Mouse (Mus musculus) neural tube, embryonic 11.5 days (tissue): ENCODE data around the gene Slc7a1. TPM values are rescaled to one million over a fixed set of nuclear protein-coding genes. Genes with fewer than 3 reads are reported as not detected.

Experiments used
- ATAC-seq: fragments of 200-750 bp; cut with Nextera tagmentation; 2 replicates; pipeline ENCODE4 v1.8.0; 2017; ENCODE audit warnings: moderate number of reproducible peaks, mild to moderate bottlenecking, moderate TSS enrichment, moderate library complexity; ENCODE audit not compliant: insufficient read depth, low FRiP score, low TSS enrichment
- DNase-seq: peaks from one replicate; pipeline ENCODE4 v3.0.0-alpha.2; 2015; ENCODE audit warnings: low spot score
- H3K27ac ChIP-seq: fragments of 300-500 bp; sonication (generic); 2 replicates; pipeline ENCODE4 v1.5.1; 2014; ENCODE audit warnings: low read depth, mild to moderate bottlenecking, low read length
- H3K27me3 ChIP-seq: fragments of 300-500 bp; sonication (generic); 2 replicates; pipeline ENCODE4 v1.6.1; 2014; ENCODE audit warnings: mild to moderate bottlenecking, low read length, mixed read lengths; ENCODE audit not compliant: control insufficient read depth, insufficient read depth
- H3K36me3 ChIP-seq: fragments of 300-500 bp; sonication (generic); 2 replicates; pipeline ENCODE4 v1.6.1; 2014; ENCODE audit warnings: mild to moderate bottlenecking, low read length, moderate library complexity, mixed read lengths; ENCODE audit not compliant: control insufficient read depth, insufficient read depth
- H3K4me1 ChIP-seq: fragments of 300-500 bp; sonication (generic); 2 replicates; pipeline ENCODE4 v1.6.1; 2014; ENCODE audit warnings: low read length, mixed read lengths; ENCODE audit not compliant: control insufficient read depth, insufficient read depth
- H3K4me2 ChIP-seq: fragments of 300-500 bp; sonication (generic); 2 replicates; pipeline ENCODE4 v1.6.1; 2014; ENCODE audit warnings: low read depth, mild to moderate bottlenecking, moderate library complexity
- H3K4me3 ChIP-seq: fragments of 300-500 bp; sonication (generic); 2 replicates; pipeline ENCODE4 v1.5.1; 2014; ENCODE audit warnings: low read depth, low read length
- H3K9ac ChIP-seq: fragments of 300-500 bp; sonication (generic); 2 replicates; pipeline ENCODE4 v1.6.1; 2014; ENCODE audit warnings: mild to moderate bottlenecking, low read length
- H3K9me3 ChIP-seq: fragments of 300-500 bp; sonication (generic); 2 replicates; pipeline ENCODE4 v1.6.1; 2016; ENCODE audit warnings: low read length; ENCODE audit not compliant: control insufficient read depth
- WGBS: fragments of 180-500 bp; shearing (Covaris S2); extraction: QIAGEN DNeasy Blood & Tissue Kit; methylation state at CpG from one replicate; pipeline ENCODE4 v1.1.7; 2014; 5-methylcytosine and 5-hydroxymethylcytosine counted together
- polyA plus RNA-seq: library from polyadenylated mRNA; unstranded; fragments of >200 nt; fragmentation: Nextera tagmentation; extraction: Ambion mirVana; gene quantifications from 2 replicates; pipeline ENCODE4 v1.2.1, GENCODE M21; 2014

The Slc7a1 gene
- polyA plus RNA-seq, 1 experiment from 2014 or later, result 27.1 TPM

DNA sequence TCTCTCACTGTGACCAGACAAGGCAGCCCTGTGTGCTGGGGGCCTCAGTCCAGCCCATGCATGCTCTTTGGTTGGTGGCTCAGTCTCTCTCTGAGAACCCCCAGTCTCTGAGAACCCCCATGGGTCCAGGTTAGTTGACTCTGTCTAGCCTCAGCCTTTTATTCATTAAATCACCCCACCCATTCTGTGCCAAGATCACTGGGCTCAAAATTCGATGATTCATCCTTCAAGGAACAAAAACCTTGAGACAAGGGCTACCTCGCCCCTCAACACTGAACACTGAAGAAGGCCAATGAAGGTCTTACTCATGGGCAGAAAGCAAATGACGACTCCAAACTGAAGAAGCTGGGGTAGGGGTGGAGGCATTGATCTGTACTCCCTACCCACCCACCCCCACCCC lies 31.9 kb downstream of the Slc7a1 start:
- Histone ChIP-seq H3K27ac (no peak overlapping the region), H3K9me3 (no peaks in the 10 kb centered on the region), H3K9ac (no peak overlapping the region), H3K4me2 (no peak overlapping the region), H3K27me3 (no peaks in the 10 kb centered on the region), H3K36me3 (0 out of 2 replicates have a peak, but pooled peaks cover 2% of the 10 kb centered on the region), H3K4me1 (no peaks in the 10 kb centered on the region), H3K4me3 (no peak overlapping the region)
- ATAC-seq, result no peak
- DNase-seq, result no peak
- 94% methylated on average over 3 of the region's 3 CpGs for WGBS

DNA sequence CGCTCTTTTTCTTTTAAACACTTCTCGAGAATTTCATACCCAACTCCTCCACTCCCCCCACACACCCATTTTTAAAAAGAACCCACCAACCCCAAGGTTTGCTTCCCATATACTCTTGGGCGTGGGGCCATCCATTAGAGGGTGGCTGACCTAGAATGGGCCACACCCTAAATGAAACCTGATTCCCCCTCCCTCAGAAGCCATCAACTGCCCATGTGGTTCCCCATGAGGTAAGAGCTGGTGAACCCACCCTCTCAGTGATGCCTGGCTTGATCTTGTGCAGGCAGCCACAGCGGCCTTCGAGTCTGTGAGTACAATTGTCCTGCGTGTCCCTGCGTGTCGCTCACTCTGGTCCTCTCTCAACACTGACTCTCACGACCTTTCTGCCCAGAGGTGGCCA lies 33.2 kb downstream of the Slc7a1 start:
- no peak overlapping the region for H3K27ac ChIP-seq
- no peak overlapping the region for H3K4me3 ChIP-seq
- H3K9me3 ChIP-seq, result no peaks in the 10 kb centered on the region
- H3K27me3 ChIP-seq, result no peaks in the 10 kb centered on the region
- no peak for ATAC-seq
- no peak overlapping the region for H3K9ac ChIP-seq
- H3K4me1 ChIP-seq, result no peaks in the 10 kb centered on the region
- H3K36me3 ChIP-seq, result 0 out of 2 replicates have a peak, but pooled peaks cover 2% of the 10 kb centered on the region
- WGBS, result 90% methylated on average over 9 of the region's 9 CpGs
- no peak for DNase-seq
- H3K4me2 ChIP-seq, result no peak overlapping the region

DNA sequence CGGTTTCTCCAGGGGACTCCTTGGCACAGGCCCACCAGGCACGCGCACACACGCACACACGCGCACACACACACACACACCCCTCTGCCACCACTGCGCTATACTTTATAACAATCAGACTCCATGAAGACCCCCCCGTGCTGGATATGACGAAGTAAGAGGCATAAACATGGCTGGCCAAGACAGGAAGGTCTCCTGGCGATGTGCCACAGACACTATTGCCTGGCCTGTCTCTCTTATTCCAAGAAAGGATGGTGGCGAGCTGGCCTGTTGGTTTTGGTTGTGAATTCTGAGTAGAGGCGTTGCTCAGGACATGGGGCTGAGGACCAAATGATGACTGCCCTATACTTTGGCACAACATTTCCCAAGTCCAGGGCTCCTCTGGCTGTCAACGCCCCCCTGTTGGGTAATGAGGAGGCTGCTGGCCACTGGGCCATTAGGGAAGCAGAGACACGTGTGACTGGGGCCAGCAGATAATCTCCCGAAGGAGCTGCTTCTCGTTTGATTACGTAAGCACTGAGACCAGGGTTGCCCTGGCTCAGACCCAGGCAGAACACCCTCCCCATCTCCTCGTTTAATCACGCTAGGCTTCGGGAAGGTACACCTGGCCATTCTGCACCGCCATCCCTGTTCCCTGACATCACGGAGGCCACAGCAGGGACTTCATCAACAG lies 36.1 kb downstream of the Slc7a1 start:
- no peak overlapping the region for H3K9ac ChIP-seq
- 91% methylated on average over 22 of the region's 22 CpGs for WGBS
- H3K27ac ChIP-seq, result no peak overlapping the region
- ATAC-seq (no peak), DNase-seq (no peak)
- H3K36me3 ChIP-seq, result no peaks in the 10 kb centered on the region
- no peak overlapping the region for H3K4me2 ChIP-seq
- H3K4me1 ChIP-seq, result no peaks in the 10 kb centered on the region
- no peaks in the 10 kb centered on the region for H3K9me3 ChIP-seq
- H3K4me3 ChIP-seq, result no peak overlapping the region
- no peaks in the 10 kb centered on the region for H3K27me3 ChIP-seq

DNA sequence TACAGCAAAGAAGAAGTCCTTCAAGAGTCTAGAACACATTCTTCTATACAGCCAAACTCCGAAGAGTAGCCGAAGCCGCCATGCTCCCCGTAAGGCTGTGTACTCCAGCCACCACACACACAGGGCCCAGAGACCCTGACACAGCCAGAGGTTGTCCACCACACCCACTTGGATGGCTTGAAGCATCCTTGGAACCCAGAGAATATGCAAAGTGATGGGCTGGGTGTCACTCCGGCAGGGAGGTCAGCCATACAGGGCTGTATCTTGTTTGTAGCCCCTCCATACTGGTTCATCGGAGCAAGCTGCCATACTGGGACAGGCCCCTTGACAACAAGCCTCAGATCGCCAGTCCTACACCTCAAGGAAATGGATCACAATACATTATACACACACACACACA lies 37.4 kb downstream of the Slc7a1 start:
- DNase-seq, result no peak
- Histone ChIP-seq H3K4me3 (no peak overlapping the region), H3K9ac (no peak overlapping the region), H3K9me3 (no peaks in the 10 kb centered on the region), H3K27ac (no peak overlapping the region), H3K36me3 (no peaks in the 10 kb centered on the region), H3K4me2 (no peak overlapping the region), H3K27me3 (no peaks in the 10 kb centered on the region), H3K4me1 (no peaks in the 10 kb centered on the region)
- no peak for ATAC-seq
- WGBS, result 96% methylated on average over 7 of the region's 7 CpGs

DNA sequence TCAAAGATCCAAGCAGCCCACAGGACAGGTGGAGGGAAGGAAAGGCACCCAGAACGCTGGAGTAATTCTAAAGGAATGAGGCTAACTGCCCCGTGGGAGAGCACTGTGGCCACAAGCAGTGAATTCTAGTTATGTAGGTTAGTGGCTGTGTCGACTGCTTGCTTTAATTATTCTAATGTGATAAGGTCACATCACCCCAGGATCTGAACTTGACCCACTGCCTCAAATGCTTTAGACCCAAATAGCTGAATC lies 38.0 kb downstream of the Slc7a1 start:
- Histone ChIP-seq H3K27ac (no peak overlapping the region), H3K4me2 (no peak overlapping the region), H3K9me3 (no peaks in the 10 kb centered on the region), H3K36me3 (no peaks in the 10 kb centered on the region), H3K4me1 (no peaks in the 10 kb centered on the region), H3K27me3 (no peaks in the 10 kb centered on the region), H3K9ac (no peak overlapping the region), H3K4me3 (no peak overlapping the region)
- DNase-seq, result no peak
- no peak for ATAC-seq
- WGBS, result 57% methylated on average over 3 of the region's 3 CpGs

DNA sequence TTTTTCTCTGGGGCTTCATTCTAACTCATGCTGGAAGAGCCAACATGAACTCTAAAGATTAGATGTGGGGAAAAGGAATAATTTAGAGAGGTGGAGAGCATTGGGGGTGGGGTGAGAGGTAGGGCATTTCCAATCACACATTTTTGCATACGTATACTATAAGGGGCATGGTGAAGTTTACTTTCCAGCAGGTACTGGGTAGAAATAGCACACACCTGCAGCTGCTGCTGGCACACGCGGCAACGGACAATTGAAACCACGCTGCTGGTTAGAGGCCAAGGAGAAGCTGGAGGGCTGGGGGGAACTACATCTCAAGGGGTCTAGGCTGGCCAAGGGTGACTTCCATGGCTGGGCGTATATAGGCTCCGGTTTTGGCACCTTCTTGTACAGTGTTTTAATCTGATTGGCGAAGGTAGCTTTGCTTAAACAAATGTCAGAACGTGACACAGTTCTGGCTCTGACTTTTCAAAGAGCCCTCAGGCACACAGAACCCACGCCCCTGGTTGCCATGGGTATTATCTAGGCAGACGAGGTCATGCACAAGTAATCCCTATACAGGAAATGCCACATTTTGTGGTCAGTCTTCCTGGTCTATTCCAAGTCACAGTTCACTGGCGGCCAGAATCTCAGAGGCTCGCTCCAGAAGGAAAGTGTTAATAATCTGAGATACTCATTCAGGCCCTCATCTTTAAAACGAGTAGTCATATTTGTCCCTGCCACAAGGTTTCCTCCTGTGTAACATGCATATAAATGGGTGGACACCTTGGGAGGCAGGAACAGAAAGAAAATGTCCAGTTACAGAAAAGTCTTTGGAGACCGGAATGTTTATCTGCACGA lies 38.6 kb downstream of the Slc7a1 start:
- H3K27me3 ChIP-seq, result no peaks in the 10 kb centered on the region
- no peaks in the 10 kb centered on the region for H3K4me1 ChIP-seq
- H3K36me3 ChIP-seq, result no peaks in the 10 kb centered on the region
- WGBS, result 83% methylated on average over 16 of the region's 16 CpGs
- no peak for DNase-seq
- no peak overlapping the region for H3K4me3 ChIP-seq
- no peak overlapping the region for H3K27ac ChIP-seq
- H3K9me3 ChIP-seq, result no peaks in the 10 kb centered on the region
- H3K4me2 ChIP-seq, result no peak overlapping the region
- ATAC-seq, result no peak
- H3K9ac ChIP-seq, result no peak overlapping the region

DNA sequence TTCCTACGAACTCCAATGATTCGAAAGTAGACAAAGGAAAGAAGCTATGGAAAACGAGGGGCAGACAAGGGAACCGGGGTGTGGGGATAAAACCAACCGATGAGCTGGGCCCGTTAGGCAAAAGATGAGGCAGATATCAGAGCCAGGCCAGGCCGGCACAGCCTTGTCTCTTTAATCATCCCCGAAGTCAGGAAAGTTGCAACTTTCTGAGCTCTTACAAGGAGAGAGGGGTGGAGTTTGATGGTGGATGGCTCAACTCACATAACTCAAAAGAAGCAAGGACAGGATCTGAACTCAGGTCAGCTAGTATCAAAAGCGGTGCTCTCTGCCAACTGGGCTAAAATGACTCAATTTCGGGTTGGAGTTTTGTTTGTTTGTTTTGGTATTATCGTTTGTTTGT lies 40.6 kb downstream of the Slc7a1 start:
- Histone ChIP-seq H3K4me1 (no peaks in the 10 kb centered on the region), H3K27me3 (no peaks in the 10 kb centered on the region), H3K27ac (no peak overlapping the region), H3K9me3 (no peaks in the 10 kb centered on the region), H3K9ac (no peak overlapping the region), H3K4me2 (no peak overlapping the region), H3K36me3 (no peaks in the 10 kb centered on the region), H3K4me3 (no peak overlapping the region)
- WGBS, result 92% methylated on average over 11 of the region's 11 CpGs
- no peak for ATAC-seq
- no peak for DNase-seq

DNA sequence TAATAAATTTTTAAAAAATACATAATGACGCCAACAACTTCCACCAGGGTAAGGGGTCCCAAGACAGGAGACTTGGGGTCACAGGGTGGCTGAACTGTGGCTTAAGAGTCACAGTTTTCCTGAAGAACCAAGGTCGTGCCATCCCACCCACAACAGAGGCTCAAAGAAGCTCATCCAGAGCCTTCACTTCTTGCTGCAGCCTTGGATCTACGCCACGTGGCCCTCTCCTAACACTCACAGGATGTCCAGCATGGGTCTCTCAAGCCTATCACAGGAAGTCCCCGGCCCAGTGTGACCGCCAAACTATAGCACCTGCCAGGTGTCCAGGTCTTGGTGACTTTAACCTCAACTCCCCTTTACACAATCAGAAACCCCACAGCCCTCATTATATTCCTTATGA lies 42.5 kb downstream of the Slc7a1 start:
- Histone ChIP-seq H3K27me3 (no peaks in the 10 kb centered on the region), H3K27ac (no peak overlapping the region), H3K9me3 (no peaks in the 10 kb centered on the region), H3K4me2 (no peak overlapping the region), H3K4me1 (no peaks in the 10 kb centered on the region), H3K36me3 (no peaks in the 10 kb centered on the region), H3K9ac (no peak overlapping the region), H3K4me3 (no peak overlapping the region)
- 91% methylated on average over 6 of the region's 6 CpGs for WGBS
- DNase-seq (no peak), ATAC-seq (no peak)

DNA sequence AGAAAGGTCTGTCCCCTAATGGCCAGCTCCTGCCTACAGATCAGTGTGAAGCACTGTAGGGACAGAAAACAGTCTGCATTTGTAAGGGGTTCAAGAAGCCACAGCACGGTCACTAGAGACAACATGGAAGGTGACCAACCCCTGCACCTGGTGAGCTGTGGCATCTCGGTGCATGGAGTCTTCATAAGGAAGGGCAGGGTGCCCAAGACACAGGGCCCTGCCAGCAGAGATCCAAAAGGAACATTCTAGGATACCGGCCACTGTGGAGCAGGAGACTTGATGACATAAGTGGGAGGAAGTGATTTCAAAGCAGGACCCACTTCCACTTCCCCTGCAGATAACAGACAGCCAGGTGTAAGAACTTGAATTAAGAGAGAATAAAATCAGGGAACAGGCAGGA lies 43.9 kb downstream of the Slc7a1 start:
- Histone ChIP-seq H3K4me2 (no peak overlapping the region), H3K4me3 (no peak overlapping the region), H3K9ac (no peak overlapping the region), H3K9me3 (no peaks in the 10 kb centered on the region), H3K36me3 (no peaks in the 10 kb centered on the region), H3K27me3 (no peaks in the 10 kb centered on the region), H3K4me1 (no peaks in the 10 kb centered on the region), H3K27ac (no peak overlapping the region)
- 94% methylated on average over 3 of the region's 3 CpGs for WGBS
- ATAC-seq (no peak), DNase-seq (no peak)
